Mouse (Mus musculus) forebrain, postnatal 0 days (tissue): ENCODE results near the gene Ppm1b. TPM values are rescaled to one million over a fixed set of nuclear protein-coding genes. Genes with fewer than 3 reads are reported as not detected.
A peak's percentile ranks its signal among the peaks of the same experiment; 100 is the strongest.

ENCODE experiments used
- ATAC-seq: fragments of 200-750 bp; cut with Nextera tagmentation; 2 replicates; pipeline ENCODE4 v1.8.0; 2017; ENCODE audit warnings: mild to moderate bottlenecking, moderate library complexity
- DNase-seq: peaks from one replicate; pipeline ENCODE4 v3.0.0-alpha.2; 2015
- H3K27ac ChIP-seq: fragments of 300-500 bp; sonication (generic); 2 replicates; pipeline ENCODE4 v1.5.1; 2014; ENCODE audit warnings: low read depth, mild to moderate bottlenecking, antibody characterized with exemption, low read length, moderate library complexity, mixed read lengths
- H3K27me3 ChIP-seq: fragments of 300-500 bp; sonication (generic); 2 replicates; pipeline ENCODE4 v1.6.1; 2014; ENCODE audit warnings: mild to moderate bottlenecking, low read length, mixed read lengths; ENCODE audit not compliant: insufficient read depth
- H3K36me3 ChIP-seq: fragments of 300-500 bp; sonication (generic); 2 replicates; pipeline ENCODE4 v1.6.1; 2014; ENCODE audit warnings: mild to moderate bottlenecking, moderate library complexity; ENCODE audit not compliant: insufficient read depth
- H3K4me1 ChIP-seq: fragments of 300-500 bp; sonication (generic); 2 replicates; pipeline ENCODE4 v1.6.1; 2014; ENCODE audit warnings: antibody characterized with exemption; ENCODE audit not compliant: insufficient read depth
- H3K4me2 ChIP-seq: fragments of 300-500 bp; sonication (generic); 2 replicates; pipeline ENCODE4 v1.6.1; 2014; ENCODE audit warnings: low read depth, mild to moderate bottlenecking, moderate library complexity
- H3K4me3 ChIP-seq: fragments of 300-500 bp; sonication (generic); 2 replicates; pipeline ENCODE4 v1.5.1; 2014; ENCODE audit warnings: low read depth, low read length, mixed read lengths
- H3K9ac ChIP-seq: fragments of 300-500 bp; sonication (generic); 2 replicates; pipeline ENCODE4 v1.6.1; 2014; ENCODE audit warnings: mild to moderate bottlenecking
- H3K9me3 ChIP-seq: fragments of 300-500 bp; sonication (generic); 2 replicates; pipeline ENCODE4 v1.6.1; 2016; ENCODE audit warnings: low read length
- CTCF ChIP-seq: sonication (generic); IDR thresholded peaks from 2 replicates; pipeline ENCODE4 v1.5.1; 2016; ENCODE audit warnings: antibody characterized with exemption, control low read depth, low read depth
- WGBS: fragments of 180-500 bp; shearing (Covaris S2); extraction: QIAGEN DNeasy Blood & Tissue Kit; methylation state at CpG from one replicate; pipeline ENCODE4 v1.1.7; 2014; 5-methylcytosine and 5-hydroxymethylcytosine counted together
- polyA plus RNA-seq: library from polyadenylated mRNA; unstranded; fragments of >200 nt; fragmentation: Nextera tagmentation; extraction: Ambion mirVana; gene quantifications from 2 replicates; pipeline ENCODE4 v1.2.1, GENCODE M21; 2015
- total RNA-seq: library from RNA; depleted of rRNA; stranded (reverse); fragments of >200 nt; gene quantifications from 2 replicates; pipeline ENCODE4 v1.2.3, GENCODE M21; 2014

Gene Ppm1b
- total and polyA plus RNA-seq, 2 experiments from 2014 or later, result 62.9 to 68.8 TPM

GRCm38 (mm10) chr17:85044466-85044865, 87.9 kb downstream of the Ppm1b start:
- ATAC-seq, result no peak
- H3K4me1 ChIP-seq, result no peaks in the 10 kb centered on the region
- no peak overlapping the region for H3K27ac ChIP-seq
- no peak overlapping the region for H3K4me3 ChIP-seq
- H3K27me3 ChIP-seq, result no peaks in the 10 kb centered on the region
- H3K36me3 ChIP-seq, result no peaks in the 10 kb centered on the region
- TF ChIP-seq CTCF, result no peak
- 95% methylated on average over 5 of the region's 5 CpGs for WGBS
- no peaks in the 10 kb centered on the region for H3K9me3 ChIP-seq
- H3K4me2 ChIP-seq, result no peak overlapping the region
- no peak for DNase-seq
- H3K9ac ChIP-seq, result no peak overlapping the region

- DNase-seq (no peak), ATAC-seq (no peak)
- H3K36me3 ChIP-seq, result no peaks in the 10 kb centered on the region
- H3K4me2 ChIP-seq, result no peak overlapping the region
- no peak; the same call in 1 of the 2 replicates for TF ChIP-seq CTCF
- H3K4me1 ChIP-seq, result no peaks in the 10 kb centered on the region
- H3K4me3 ChIP-seq, result no peak overlapping the region
- WGBS, result 86% methylated on average over 12 of the region's 12 CpGs
- H3K9me3 ChIP-seq, result no peaks in the 10 kb centered on the region
- no peak overlapping the region for H3K9ac ChIP-seq
- no peaks in the 10 kb centered on the region for H3K27me3 ChIP-seq
- H3K27ac ChIP-seq, result no peak overlapping the region
Observed at GRCm38 (mm10) chr17:85045160-85045559, 88.6 kb downstream of the Ppm1b start.

- Histone ChIP-seq H3K27ac (no peak overlapping the region), H3K9me3 (no peaks in the 10 kb centered on the region), H3K27me3 (no peaks in the 10 kb centered on the region), H3K4me1 (no peaks in the 10 kb centered on the region), H3K4me2 (no peak overlapping the region), H3K9ac (no peak overlapping the region), H3K36me3 (no peaks in the 10 kb centered on the region), H3K4me3 (no peak overlapping the region)
- TF ChIP-seq CTCF, result no peak
- ATAC-seq, result no peak
- 94% methylated on average over 5 of the region's 5 CpGs for WGBS
- DNase-seq, result no peak
Observed at GRCm38 (mm10) chr17:85048379-85048778, 91.8 kb downstream of the Ppm1b start.

- DNase-seq (no peak), ATAC-seq (no peak)
- no peaks in the 10 kb centered on the region for H3K27me3 ChIP-seq
- H3K4me1 ChIP-seq, result no peaks in the 10 kb centered on the region
- no peak for TF ChIP-seq CTCF
- H3K4me2 ChIP-seq, result no peak overlapping the region
- no peak overlapping the region for H3K27ac ChIP-seq
- no peak overlapping the region for H3K4me3 ChIP-seq
- H3K9me3 ChIP-seq, result no peaks in the 10 kb centered on the region
- no peak overlapping the region for H3K9ac ChIP-seq
- H3K36me3 ChIP-seq, result peaks cover 6% of the 10 kb centered on the region; the same call in 1 of the 2 replicates
- 90% methylated on average over 7 of the region's 7 CpGs for WGBS
Observed at GRCm38 (mm10) chr17:85058276-85058675, 101.7 kb downstream of the Ppm1b start.

GRCm38 (mm10) chr17:85059136-85059535, 102.6 kb downstream of the Ppm1b start:
- Histone ChIP-seq H3K4me1 (no peaks in the 10 kb centered on the region), H3K27me3 (no peaks in the 10 kb centered on the region), H3K4me3 (no peak overlapping the region), H3K9me3 (no peaks in the 10 kb centered on the region), H3K4me2 (no peak overlapping the region), H3K36me3 (peaks cover 13% of the 10 kb centered on the region; the same call in 1 of the 2 replicates), H3K9ac (no peak overlapping the region), H3K27ac (no peak overlapping the region)
- TF ChIP-seq CTCF, result no peak
- ATAC-seq, result no peak
- no peak for DNase-seq
- WGBS, result 88% methylated on average over 6 of the region's 6 CpGs

- ATAC-seq, result no peak
Observed at GRCm38 (mm10) chr17:85063560-85063959, 107.0 kb downstream of the Ppm1b start.

GRCm38 (mm10) chr17:85067331-85067730, 110.8 kb downstream of the Ppm1b start:
- H3K36me3 ChIP-seq, result peaks cover 79% of the 10 kb centered on the region
- no peaks in the 10 kb centered on the region for H3K27me3 ChIP-seq
- no peak for TF ChIP-seq CTCF
- H3K4me3 ChIP-seq, result no peak overlapping the region
- H3K4me2 ChIP-seq, result no peak overlapping the region
- H3K4me1 ChIP-seq, result no peaks in the 10 kb centered on the region
- DNase-seq (no peak), ATAC-seq (peak; percentile 29; the same call in 1 of the 2 replicates)
- no peaks in the 10 kb centered on the region for H3K9me3 ChIP-seq
- H3K27ac ChIP-seq, result no peak overlapping the region
- H3K9ac ChIP-seq, result no peak overlapping the region
- 89% methylated on average over 7 of the region's 7 CpGs for WGBS

More at GRCm38 (mm10) chr17:85063560-85063959, 107.0 kb downstream of the Ppm1b start:
- WGBS, result 93% methylated on average over 7 of the region's 7 CpGs
- Histone ChIP-seq H3K27ac (no peak overlapping the region), H3K27me3 (no peaks in the 10 kb centered on the region), H3K9me3 (no peaks in the 10 kb centered on the region), H3K9ac (no peak overlapping the region), H3K4me1 (no peaks in the 10 kb centered on the region), H3K4me3 (no peak overlapping the region), H3K4me2 (no peak overlapping the region), H3K36me3 (peaks cover 55% of the 10 kb centered on the region)
- DNase-seq, result no peak
- TF ChIP-seq CTCF, result no peak
